Comparison of ENCODE assay signal across 9 mouse cellular contexts in genomic region chr5:35746910-35747309, GRCm38 (mm10). TPM values are rescaled to one million over a fixed set of nuclear protein-coding genes. Genes with fewer than 3 reads are reported as not detected.
A peak's percentile ranks its signal among the peaks of the same experiment; 100 is the strongest.
DNase-seq lines count a peak whose midpoint lies in the region; TF ChIP-seq lines count a peak whose summit lies in the region.
"Had no signal": no experiment of that assay in that cellular context is flagged by ENCODE, and none has a peak within 500 bp of the region (broad histone marks: within the 10 kb centered on the region; RNA-seq: fewer than 3 reads in every experiment).

No protein-coding gene starts in this region.

- no peak overlapping the region for H3K27ac ChIP-seq in embryonic fibroblast, embryonic 13.5 days (ENCODE audit: insufficient read depth, low read length)
- H3K27ac ChIP-seq: heart, embryonic 13.5 days; neural tube, embryonic 13.5 days had no signal

- peak; percentile 72; the same call in 1 of the 2 replicates for TF ChIP-seq CTCF in embryonic fibroblast, embryonic 13.5 days (IDR thresholded peaks at IDR 0.05; ENCODE audit: borderline replicate concordance, insufficient read depth, low read length)

- no peak overlapping the region for H3K4me3 ChIP-seq in embryonic fibroblast, embryonic 13.5 days (ENCODE audit: insufficient read depth, low read length)
- H3K4me3 ChIP-seq: heart, embryonic 13.5 days; neural tube, embryonic 13.5 days had no signal

- DNase-seq in 3T3-L1 (ENCODE audit: low read depth, low spot score) (peak; percentile 84), A20 (ENCODE audit: low read depth, low spot score) (peak; percentile 73)
- peak; percentile 81 for DNase-seq in adrenal gland, postnatal 25 days
- DNase-seq in kidney, postnatal 4 days, result peak; percentile 89 to 90
- DNase-seq in lung, postnatal 10 days, result peak; percentile 85
- peak; percentile 92 for DNase-seq in right cerebral cortex, postnatal 4 days

- H3K4me1 ChIP-seq in embryonic fibroblast, embryonic 13.5 days (ENCODE audit: control insufficient read depth, insufficient read depth, low read length), result no peaks in the 10 kb centered on the region
- H3K4me1 ChIP-seq: heart, embryonic 13.5 days; neural tube, embryonic 13.5 days had no signal

- TF ChIP-seq POLR2A in embryonic fibroblast, embryonic 13.5 days (IDR thresholded peaks at IDR 0.05; ENCODE audit: low read depth, low read length), result no peak

RNA-seq across cellular contexts. Expression of gene Sh3tc1, which starts 7.1 kb away (rescaled TPM):
- 10.6 and 13.9 TPM in 2 replicates for total RNA-seq in adrenal gland, postnatal 25 days (2021)
- 0.60 TPM in 1 of 2 replicates, not detected in the other for polyA plus RNA-seq in embryonic fibroblast, embryonic 13.5 days (2011; ENCODE audit: insufficient read length, low read depth, missing spikeins)

RNA-seq across cellular contexts. Expression of gene Ablim2, which starts 10.8 kb away (rescaled TPM):
- total RNA-seq in adrenal gland, postnatal 25 days (2021), result 6.0 and 7.8 TPM in 2 replicates
- not detected in 2 replicates for polyA plus RNA-seq in embryonic fibroblast, embryonic 13.5 days (2011; ENCODE audit: insufficient read length, low read depth, missing spikeins)
